Mouse (Mus musculus): ENCODE measurements around the gene Cpn1.
A peak's percentile ranks its signal among the peaks of the same experiment; 100 is the strongest.

Cpn1 gene

GRCm38 (mm10) chr19:43938355-43938754, 48.0 kb downstream of the Cpn1 start:
- DNase-seq = no peak

GRCm38 (mm10) chr19:43930926-43931325, 55.4 kb downstream of the Cpn1 start:
- DNase-seq = no peak

- no peak for DNase-seq
Observed at GRCm38 (mm10) chr19:43930366-43930765, 56.0 kb downstream of the Cpn1 start.

GRCm38 (mm10) chr19:43929869-43930268, 56.5 kb downstream of the Cpn1 start:
- no peak for DNase-seq

GRCm38 (mm10) chr19:43927967-43928366, 58.4 kb downstream of the Cpn1 start:
- DNase-seq = no peak

- DNase-seq = no peak
Observed at GRCm38 (mm10) chr19:43927057-43927456, 59.3 kb downstream of the Cpn1 start.

GRCm38 (mm10) chr19:43926141-43926987, 60.0 kb downstream of the Cpn1 start:
- DNase-seq = no peak

- DNase-seq = no peak
Observed at GRCm38 (mm10) chr19:43924361-43924760, 62.0 kb downstream of the Cpn1 start.

- no peak for DNase-seq
Observed at GRCm38 (mm10) chr19:43922963-43923362, 63.4 kb downstream of the Cpn1 start.

GRCm38 (mm10) chr19:43921410-43921809, 64.9 kb downstream of the Cpn1 start:
- no peak for DNase-seq

- DNase-seq = peak in 1 of 2 experiments; percentile 41
Observed at GRCm38 (mm10) chr19:43920453-43921300, 65.7 kb downstream of the Cpn1 start.

- no peak for DNase-seq
Observed at GRCm38 (mm10) chr19:43919841-43920240, 66.5 kb downstream of the Cpn1 start.

- no peak for DNase-seq
Observed at GRCm38 (mm10) chr19:43918834-43919233, 67.5 kb downstream of the Cpn1 start.

- DNase-seq = no peak
Observed at GRCm38 (mm10) chr19:43917763-43918162, 68.6 kb downstream of the Cpn1 start.

- DNase-seq = no peak
Observed at GRCm38 (mm10) chr19:43917406-43917691, 69.0 kb downstream of the Cpn1 start.

- DNase-seq = no peak
Observed at GRCm38 (mm10) chr19:43916586-43917405, 69.6 kb downstream of the Cpn1 start.

GRCm38 (mm10) chr19:43915431-43915830, 70.9 kb downstream of the Cpn1 start:
- DNase-seq = peak in 1 of 2 experiments; percentile 33

- DNase-seq = no peak
Observed at GRCm38 (mm10) chr19:43914986-43915385, 71.4 kb downstream of the Cpn1 start.

- DNase-seq = peak; percentile 39 to 43
Observed at GRCm38 (mm10) chr19:43912775-43913486, 73.4 kb downstream of the Cpn1 start.

- no peak for DNase-seq
Observed at GRCm38 (mm10) chr19:43906492-43906891, 79.9 kb downstream of the Cpn1 start.

Measured in kidney, adult 8-10 months (tissue).